Mouse (Mus musculus): ENCODE measurements at regions not wholly inside any gene's neighbourhood (a gene's known extent, or its start where the extent isn't known, plus 50 kb on each side); places are given as distances from the start of the nearest gene placed in this dataset.

- Histone ChIP-seq H3K27me3 (ENCODE audit: control insufficient read depth, insufficient read depth, insufficient read length) (no peaks in the 10 kb centered on the region), H3K4me2 (ENCODE audit: low read depth) (no peak overlapping the region), H3K79me2 (ENCODE audit: control insufficient read depth, insufficient read depth) (no peaks in the 10 kb centered on the region), H3K36me3 (ENCODE audit: control insufficient read depth, insufficient read depth) (no peaks in the 10 kb centered on the region), H3K4me3 (no peak overlapping the region), H3ac (ENCODE audit: control insufficient read depth, insufficient read length) (no peak overlapping the region)
- no peak for TF ChIP-seq POLR2AphosphoS2 (IDR thresholded peaks at IDR 0.05; ENCODE audit: insufficient read length, low read depth)
- TF ChIP-seq POLR2A (IDR thresholded peaks at IDR 0.05; ENCODE audit: insufficient read length, low read depth): no peak
- TF ChIP-seq TCF12 (IDR thresholded peaks at IDR 0.05; ENCODE audit: insufficient read depth, poor library complexity, severe bottlenecking): no peak
- TF ChIP-seq SRF (IDR thresholded peaks at IDR 0.05; ENCODE audit: control insufficient read depth, insufficient read length, low read depth): no peak
- no peak for TF ChIP-seq USF1 (IDR thresholded peaks at IDR 0.05; ENCODE audit: low read depth)
- no peak for TF ChIP-seq CEBPB (IDR thresholded peaks at IDR 0.05; ENCODE audit: insufficient read depth, poor library complexity, severe bottlenecking)
- TF ChIP-seq E2F4 (IDR thresholded peaks at IDR 0.05; ENCODE audit: insufficient read depth): no peak
- TF ChIP-seq TCF3 (IDR thresholded peaks at IDR 0.05; ENCODE audit: insufficient read length, low read depth): no peak
These were observed 465.9 kb upstream of the Pmfbp1 start for GRCm38 (mm10) chr8:109027923-109028322.

GRCm38 (mm10) chr8:109053608-109054007 lies 440.2 kb upstream of the Pmfbp1 start:
- Histone ChIP-seq H3K27me3 (ENCODE audit: control insufficient read depth, insufficient read depth, insufficient read length) (no peaks in the 10 kb centered on the region), H3K4me2 (ENCODE audit: low read depth) (no peak overlapping the region), H3ac (ENCODE audit: control insufficient read depth, insufficient read length) (no peak overlapping the region), H3K36me3 (ENCODE audit: control insufficient read depth, insufficient read depth) (no peaks in the 10 kb centered on the region), H3K79me2 (ENCODE audit: control insufficient read depth, insufficient read depth) (no peaks in the 10 kb centered on the region), H3K4me3 (no peak overlapping the region)
- TF ChIP-seq POLR2A (IDR thresholded peaks at IDR 0.05; ENCODE audit: insufficient read length, low read depth) (no peak), POLR2AphosphoS2 (IDR thresholded peaks at IDR 0.05; ENCODE audit: insufficient read length, low read depth) (no peak), REST (IDR thresholded peaks at IDR 0.05; ENCODE audit: insufficient read depth, insufficient read length) (no peak), CEBPB (IDR thresholded peaks at IDR 0.05; ENCODE audit: insufficient read depth, poor library complexity, severe bottlenecking) (no peak), MYOD1 (IDR thresholded peaks at IDR 0.05; ENCODE audit: control insufficient read depth in 1 of 3, insufficient read length in 2 of 3, low read depth in 2 of 3) (no peak), SRF (IDR thresholded peaks at IDR 0.05; ENCODE audit: control insufficient read depth, insufficient read length, low read depth) (no peak), TCF12 (IDR thresholded peaks at IDR 0.05; ENCODE audit: insufficient read depth, poor library complexity, severe bottlenecking) (no peak), TCF3 (IDR thresholded peaks at IDR 0.05; ENCODE audit: insufficient read length, low read depth) (no peak), USF1 (IDR thresholded peaks at IDR 0.05; ENCODE audit: low read depth) (no peak), MYOG (IDR thresholded peaks at IDR 0.05; ENCODE audit: control insufficient read depth in 1 of 3, insufficient read depth in 1 of 3, insufficient read length in 2 of 3, low read depth in 2 of 3) (no peak), MAX (IDR thresholded peaks at IDR 0.05; ENCODE audit: low read depth) (no peak), E2F4 (IDR thresholded peaks at IDR 0.05; ENCODE audit: insufficient read depth) (no peak)

GRCm38 (mm10) chr8:109059152-109059551 lies 434.7 kb upstream of the Pmfbp1 start:
- no peaks in the 10 kb centered on the region for H3K27me3 ChIP-seq (ENCODE audit: control insufficient read depth, insufficient read depth, insufficient read length)
- no peak overlapping the region for H3K4me2 ChIP-seq (ENCODE audit: low read depth)
- TF ChIP-seq CEBPB (IDR thresholded peaks at IDR 0.05; ENCODE audit: insufficient read depth, poor library complexity, severe bottlenecking) (no peak), E2F4 (IDR thresholded peaks at IDR 0.05; ENCODE audit: insufficient read depth) (no peak), POLR2A (IDR thresholded peaks at IDR 0.05; ENCODE audit: insufficient read length, low read depth) (no peak), MYOG (IDR thresholded peaks at IDR 0.05; ENCODE audit: control insufficient read depth in 1 of 3, insufficient read depth in 1 of 3, insufficient read length in 2 of 3, low read depth in 2 of 3) (no peak), REST (IDR thresholded peaks at IDR 0.05; ENCODE audit: insufficient read depth, insufficient read length) (no peak), SRF (IDR thresholded peaks at IDR 0.05; ENCODE audit: control insufficient read depth, insufficient read length, low read depth) (no peak), POLR2AphosphoS2 (IDR thresholded peaks at IDR 0.05; ENCODE audit: insufficient read length, low read depth) (no peak), TCF12 (IDR thresholded peaks at IDR 0.05; ENCODE audit: insufficient read depth, poor library complexity, severe bottlenecking) (no peak), MYOD1 (IDR thresholded peaks at IDR 0.05; ENCODE audit: control insufficient read depth in 1 of 3, insufficient read length in 2 of 3, low read depth in 2 of 3) (no peak), MAX (IDR thresholded peaks at IDR 0.05; ENCODE audit: low read depth) (no peak), USF1 (IDR thresholded peaks at IDR 0.05; ENCODE audit: low read depth) (no peak), TCF3 (IDR thresholded peaks at IDR 0.05; ENCODE audit: insufficient read length, low read depth) (no peak)
- H3ac ChIP-seq (ENCODE audit: control insufficient read depth, insufficient read length): no peak overlapping the region
- no peaks in the 10 kb centered on the region for H3K36me3 ChIP-seq (ENCODE audit: control insufficient read depth, insufficient read depth)
- no peaks in the 10 kb centered on the region for H3K79me2 ChIP-seq (ENCODE audit: control insufficient read depth, insufficient read depth)
- no peak overlapping the region for H3K4me3 ChIP-seq

DNA sequence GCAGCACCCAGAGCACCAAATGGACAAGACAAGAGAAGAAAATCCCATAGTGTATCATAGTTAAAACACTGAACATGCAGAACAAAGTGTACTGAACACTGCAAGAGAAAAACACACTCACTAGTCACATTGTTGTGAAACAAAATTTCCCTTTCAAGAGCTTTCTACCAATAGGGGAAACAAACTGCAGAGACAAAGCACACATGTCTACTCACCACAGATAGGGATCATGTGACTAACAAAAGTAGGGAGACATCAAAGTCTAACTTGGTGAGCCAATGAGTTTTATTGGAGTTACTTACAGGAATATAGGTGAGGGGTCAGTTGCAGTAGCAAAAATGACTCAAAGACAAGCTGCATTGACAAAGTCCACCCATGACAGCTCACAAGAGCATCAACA lies 431.5 kb upstream of the Pmfbp1 start:
- TF ChIP-seq E2F4 (IDR thresholded peaks at IDR 0.05; ENCODE audit: insufficient read depth): no peak
- Histone ChIP-seq H3K27me3 (ENCODE audit: control insufficient read depth, insufficient read depth, insufficient read length) (no peaks in the 10 kb centered on the region), H3K79me2 (ENCODE audit: control insufficient read depth, insufficient read depth) (no peaks in the 10 kb centered on the region), H3K36me3 (ENCODE audit: control insufficient read depth, insufficient read depth) (no peaks in the 10 kb centered on the region), H3ac (ENCODE audit: control insufficient read depth, insufficient read length) (no peak overlapping the region), H3K4me3 (no peak overlapping the region), H3K4me2 (ENCODE audit: low read depth) (no peak overlapping the region)

- no peak overlapping the region for H3ac ChIP-seq (ENCODE audit: control insufficient read depth, insufficient read length)
- TF ChIP-seq POLR2AphosphoS2 (IDR thresholded peaks at IDR 0.05; ENCODE audit: insufficient read length, low read depth) (no peak), MAX (IDR thresholded peaks at IDR 0.05; ENCODE audit: low read depth) (no peak), TCF12 (IDR thresholded peaks at IDR 0.05; ENCODE audit: insufficient read depth, poor library complexity, severe bottlenecking) (no peak), MYOD1 (IDR thresholded peaks at IDR 0.05; ENCODE audit: control insufficient read depth in 1 of 3, insufficient read length in 2 of 3, low read depth in 2 of 3) (no peak)
- H3K79me2 ChIP-seq (ENCODE audit: control insufficient read depth, insufficient read depth): no peaks in the 10 kb centered on the region
- no peaks in the 10 kb centered on the region for H3K27me3 ChIP-seq (ENCODE audit: control insufficient read depth, insufficient read depth, insufficient read length)
- no peak overlapping the region for H3K4me3 ChIP-seq
- no peak overlapping the region for H3K4me2 ChIP-seq (ENCODE audit: low read depth)
- no peaks in the 10 kb centered on the region for H3K36me3 ChIP-seq (ENCODE audit: control insufficient read depth, insufficient read depth)
These were observed 420.1 kb upstream of the Pmfbp1 start for GRCm38 (mm10) chr8:109073715-109074114.
